Mouse (Mus musculus) layer of hippocampus, adult 18-20 months (tissue): Measurements from ENCODE around the gene Ikzf3. TPM values are rescaled to one million over a fixed set of nuclear protein-coding genes. Genes with fewer than 3 reads are reported as not detected.

Experiments
- DNase-seq, 2 experiments: peaks; one replicate each; pipeline ENCODE4 v3.0.0; 2022; ENCODE audit warnings: low spot score in 2 of 2
- long read RNA-seq: library from polyadenylated mRNA; stranded (forward); transcript quantifications from one replicate; pipeline ENCODE4 v2.0.0, GENCODE M21; 2021
- total RNA-seq, 2 experiments: library from RNA; stranded (reverse); gene quantifications; 2 replicates each; pipeline ENCODE4 v1.2.3; 2021

The Ikzf3 gene
- total RNA-seq = not detected
- long read RNA-seq = 0 reads

DNA sequence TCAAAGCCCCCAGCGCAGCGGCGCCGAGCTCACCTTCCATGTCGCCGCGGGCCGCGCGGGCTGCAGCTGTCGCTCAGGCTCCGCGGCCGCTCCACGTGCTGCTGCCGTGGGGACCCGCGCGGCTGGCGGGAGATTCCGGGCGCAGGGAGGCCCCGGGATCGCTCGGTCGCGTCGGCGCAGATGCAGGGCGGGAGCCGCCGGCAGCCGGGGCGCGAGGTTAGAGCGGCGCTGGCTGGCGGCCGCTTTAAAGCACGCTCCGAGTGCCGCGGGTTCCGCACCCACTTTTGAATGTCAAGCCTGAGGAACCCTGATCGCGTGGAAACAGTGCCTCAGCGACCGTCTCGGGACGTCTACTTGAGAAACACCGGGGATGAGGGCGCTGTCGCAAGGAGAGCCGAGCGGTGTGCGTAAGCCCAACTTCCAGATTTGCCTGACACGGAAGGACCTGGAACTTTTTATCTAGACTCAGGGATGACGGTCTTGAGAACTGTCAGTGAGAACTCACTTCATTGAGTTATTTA is at the start of gene Ikzf3:
Gene Ikzf3, minus strand, starts transcription at position 321 of the 521 bp plus-strand sequence.
- DNase-seq = peak in 1 of 2 experiments; percentile 11

DNA sequence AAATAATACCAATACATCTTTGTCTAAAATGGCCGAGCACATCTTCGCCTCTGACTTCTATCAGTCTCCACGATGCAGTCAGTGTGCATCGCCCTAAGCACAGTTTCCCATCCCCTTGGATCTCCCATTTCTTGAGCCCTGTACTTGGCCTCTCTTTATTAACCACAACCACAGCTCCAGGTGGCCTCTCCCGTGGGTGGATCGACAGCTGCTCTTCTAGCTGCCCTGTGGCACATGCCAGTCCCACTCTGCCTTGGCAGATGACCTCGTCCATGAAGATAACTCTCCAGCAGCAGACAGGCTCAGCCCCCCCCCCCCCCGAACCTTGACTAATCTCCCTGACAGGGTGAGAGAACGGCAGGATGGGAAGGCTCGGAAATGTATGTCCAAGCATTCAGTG is 49.6 kb upstream of the Ikzf3 start:
- DNase-seq = no peak

DNA sequence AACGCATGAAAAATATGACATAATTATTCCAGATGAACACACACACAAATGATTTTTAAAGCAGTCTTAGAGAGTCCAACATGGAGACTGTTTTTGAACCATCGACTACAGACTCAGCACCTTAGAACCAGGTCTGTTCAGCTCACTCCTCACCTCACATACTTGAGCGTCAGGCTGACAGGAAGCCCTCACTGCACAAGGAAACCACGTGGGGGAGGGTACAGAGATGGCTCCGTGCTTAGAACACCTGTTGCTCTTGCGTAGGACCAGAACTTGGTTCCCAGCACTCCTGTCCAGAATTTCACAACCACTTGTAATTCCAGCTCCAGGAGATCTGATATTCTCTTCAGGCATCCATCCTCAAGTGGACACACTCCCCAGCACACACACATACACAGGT is 49.2 kb upstream of the Ikzf3 start:
- DNase-seq = no peak

DNA sequence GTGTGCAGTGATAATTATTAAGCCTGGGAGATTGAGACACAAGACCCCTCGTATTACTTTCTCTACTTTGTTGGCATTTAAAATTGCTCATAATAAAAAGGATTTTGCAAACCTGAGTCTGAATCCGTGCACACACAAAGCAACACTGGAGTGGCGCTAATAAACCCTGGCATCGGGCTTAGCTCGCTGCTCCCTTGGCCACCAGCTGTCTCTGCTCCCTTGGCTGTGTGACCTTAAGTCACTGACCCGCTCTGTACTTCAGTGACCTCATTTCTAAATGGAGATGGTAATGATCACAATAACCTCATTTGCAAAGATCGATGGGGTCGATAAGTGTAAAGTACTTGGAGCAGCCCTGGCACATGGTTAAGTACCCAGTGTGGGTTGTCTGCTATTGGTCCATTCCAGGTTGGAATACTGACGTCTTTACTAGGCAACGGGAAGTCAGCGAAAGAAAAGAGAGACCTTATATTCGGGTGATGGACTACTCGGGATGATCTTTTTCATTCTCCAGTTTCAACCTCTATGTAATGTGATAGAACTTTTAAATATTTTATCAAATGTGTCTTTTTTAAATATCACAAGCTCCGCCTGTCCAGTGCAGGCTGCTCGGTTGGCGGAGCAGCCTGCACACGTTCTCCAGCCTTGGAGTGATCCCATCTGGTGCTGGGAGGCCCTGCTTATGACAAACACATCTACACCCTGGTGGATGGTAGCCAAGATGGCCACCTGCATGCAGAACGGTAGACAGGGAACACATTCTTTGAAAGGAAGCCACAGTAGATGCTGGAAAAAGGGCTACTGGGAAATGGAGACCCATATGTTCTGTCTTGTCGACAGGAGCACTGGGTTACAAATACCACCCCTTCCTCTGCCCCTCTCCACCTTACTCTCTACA is 45.0 kb upstream of the Ikzf3 start:
- DNase-seq = no peak

DNA sequence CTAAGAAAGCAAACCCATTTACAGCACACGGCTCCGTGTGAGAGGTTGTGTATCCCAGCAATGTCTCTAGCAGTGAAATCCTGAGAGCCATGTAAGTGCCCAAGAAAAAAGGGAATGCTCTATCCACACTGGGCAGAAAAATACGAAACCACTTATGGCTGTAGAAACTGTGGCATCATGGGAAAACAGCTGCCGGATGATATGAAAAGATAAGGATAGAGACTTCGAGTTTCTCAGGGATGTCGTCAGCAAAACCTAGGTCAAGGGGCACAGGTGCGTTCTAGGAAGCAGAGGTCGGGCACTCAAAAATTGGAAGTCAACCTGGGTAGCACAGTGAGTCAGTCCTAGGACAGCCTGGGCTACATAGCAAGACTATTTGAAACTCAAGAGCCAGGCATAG is 43.5 kb upstream of the Ikzf3 start:
- no peak for DNase-seq

DNA sequence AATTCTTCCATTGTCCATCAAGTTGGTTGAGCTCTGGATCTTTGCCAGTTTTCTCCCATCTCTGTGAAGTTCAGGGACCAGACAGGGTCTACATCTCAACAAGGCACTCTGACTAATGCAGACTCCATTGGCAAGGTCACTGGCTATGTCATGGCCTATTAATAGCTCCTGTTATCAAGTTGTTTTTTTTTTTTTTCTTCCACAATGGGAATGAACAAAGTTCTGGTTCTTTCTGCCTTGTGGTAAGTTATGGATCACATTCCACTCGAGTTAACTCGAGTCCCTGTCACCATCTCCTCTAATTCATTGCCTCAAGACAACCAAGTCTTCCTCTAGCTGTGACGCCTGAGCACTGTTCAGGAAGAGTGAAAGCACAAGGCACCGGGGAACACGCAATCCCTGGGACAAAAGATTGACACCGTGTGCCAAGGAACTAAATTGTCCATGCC is 43.0 kb upstream of the Ikzf3 start:
- DNase-seq = no peak

DNA sequence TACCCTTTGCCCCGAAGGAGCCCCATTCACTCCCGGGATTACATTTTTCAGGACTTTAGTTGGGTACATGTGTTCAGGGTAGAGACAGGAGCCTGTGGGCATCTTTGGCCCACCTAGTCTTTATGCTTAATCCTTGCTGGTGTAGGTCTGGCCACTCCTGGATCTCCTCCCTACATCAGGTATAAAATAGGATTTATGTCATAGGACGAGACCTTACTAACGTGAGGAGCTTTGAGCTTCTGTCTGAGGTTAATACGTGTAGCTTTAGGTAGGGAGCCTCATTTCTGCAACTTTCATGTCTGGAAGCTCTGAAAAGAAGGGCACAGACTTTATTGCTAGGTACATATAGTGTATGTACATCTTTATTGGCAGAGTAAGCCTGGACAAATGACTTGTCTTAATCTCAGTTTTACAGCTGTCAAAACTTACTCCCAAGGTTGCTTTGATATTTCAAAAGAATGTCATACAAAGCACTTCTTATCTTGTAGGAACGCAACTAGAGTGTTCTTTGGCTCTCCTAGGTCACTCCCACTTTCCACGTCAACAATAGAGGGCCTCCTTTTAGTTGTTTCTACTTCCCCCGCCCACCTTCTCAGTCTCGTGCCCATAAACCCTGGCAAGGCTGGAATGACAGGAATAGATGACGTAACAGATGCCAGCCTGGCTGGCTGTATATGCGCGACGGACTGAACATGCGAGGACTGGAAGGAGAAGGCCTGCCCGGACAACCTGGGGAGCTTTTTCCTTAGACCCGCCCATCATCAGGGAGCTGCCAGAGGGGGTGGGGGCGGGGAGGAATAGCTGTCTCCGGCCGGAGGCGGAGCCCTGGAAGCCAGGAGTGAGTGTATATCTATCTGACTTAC is 42.1 kb upstream of the Ikzf3 start:
- DNase-seq = peak; percentile 47 to 52

DNA sequence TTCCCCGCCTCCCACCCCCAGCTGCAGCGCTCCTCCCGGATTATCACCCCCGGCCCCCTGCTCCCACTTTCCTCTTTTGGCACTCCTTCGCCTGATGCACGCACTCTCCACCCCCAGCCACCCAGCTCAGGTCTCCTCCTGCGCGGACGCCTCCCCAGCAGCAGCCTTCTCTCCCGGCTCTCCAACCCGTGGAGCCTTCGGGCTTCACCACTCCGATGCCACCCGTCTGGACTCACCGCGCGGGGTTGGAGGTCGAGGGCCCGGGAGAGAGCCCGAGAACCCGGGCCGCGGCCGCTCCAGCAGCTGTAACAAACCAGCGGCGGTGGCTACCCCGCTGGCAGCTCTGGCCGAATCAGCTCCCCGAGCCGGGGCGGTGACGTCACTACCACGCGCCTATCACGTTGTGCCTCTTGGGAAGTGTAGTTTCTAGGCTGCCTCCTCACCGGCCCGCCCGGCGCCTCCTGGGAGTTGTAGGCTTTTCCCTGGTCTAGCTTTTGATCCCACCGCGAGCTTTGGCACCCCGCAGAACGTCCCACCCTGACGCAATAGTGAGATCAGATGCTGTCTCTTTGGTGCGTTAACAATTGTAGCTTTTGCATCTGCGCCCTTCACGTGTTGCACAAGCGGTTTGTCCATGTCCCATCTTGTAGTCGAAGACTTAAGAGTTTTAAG is 41.2 kb upstream of the Ikzf3 start, which contains the start of gene Ormdl3:
Gene Ormdl3, minus strand, starts transcription at position 477 of the 672 bp plus-strand sequence.
- DNase-seq = peak; percentile 95 to 98

DNA sequence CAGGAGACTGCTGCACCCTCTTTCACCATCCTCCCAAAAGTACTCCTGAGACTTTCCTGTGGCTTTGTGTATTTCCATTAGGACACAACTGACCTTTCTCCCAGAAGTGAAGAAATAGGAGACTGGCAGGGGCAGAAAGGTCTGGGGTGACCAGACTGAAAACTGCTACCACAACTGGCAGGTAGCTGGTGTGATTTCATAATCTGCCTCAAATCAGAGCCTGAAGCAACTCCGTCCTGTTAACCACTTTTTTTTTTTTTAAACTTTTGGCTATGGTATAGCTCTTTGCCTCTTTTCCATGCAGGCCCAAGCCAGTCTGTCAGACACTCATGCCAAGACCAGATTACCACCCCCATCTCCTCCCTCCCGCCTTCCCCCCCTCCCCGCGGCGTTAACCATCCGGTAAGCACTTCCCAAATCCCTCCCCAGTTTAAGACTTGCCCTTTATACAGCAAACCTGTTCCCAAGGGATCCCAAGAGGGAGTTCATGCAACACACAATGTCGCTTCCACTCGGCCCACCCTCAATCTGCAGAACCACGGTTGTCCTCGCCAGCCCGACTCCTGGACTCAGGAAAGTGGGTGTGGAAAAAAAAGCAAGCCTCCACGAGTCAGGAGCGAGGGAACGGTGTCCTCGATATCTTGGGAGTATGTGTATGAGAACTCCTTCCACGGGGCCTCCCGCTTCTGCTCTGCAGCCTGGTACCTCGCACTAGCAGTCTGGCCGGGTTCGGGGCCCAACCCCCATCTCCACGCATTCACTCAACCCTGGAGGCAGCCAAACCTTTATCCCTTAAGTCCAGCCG is 40.5 kb upstream of the Ikzf3 start:
- DNase-seq = peak in 1 of 2 experiments; percentile 35

DNA sequence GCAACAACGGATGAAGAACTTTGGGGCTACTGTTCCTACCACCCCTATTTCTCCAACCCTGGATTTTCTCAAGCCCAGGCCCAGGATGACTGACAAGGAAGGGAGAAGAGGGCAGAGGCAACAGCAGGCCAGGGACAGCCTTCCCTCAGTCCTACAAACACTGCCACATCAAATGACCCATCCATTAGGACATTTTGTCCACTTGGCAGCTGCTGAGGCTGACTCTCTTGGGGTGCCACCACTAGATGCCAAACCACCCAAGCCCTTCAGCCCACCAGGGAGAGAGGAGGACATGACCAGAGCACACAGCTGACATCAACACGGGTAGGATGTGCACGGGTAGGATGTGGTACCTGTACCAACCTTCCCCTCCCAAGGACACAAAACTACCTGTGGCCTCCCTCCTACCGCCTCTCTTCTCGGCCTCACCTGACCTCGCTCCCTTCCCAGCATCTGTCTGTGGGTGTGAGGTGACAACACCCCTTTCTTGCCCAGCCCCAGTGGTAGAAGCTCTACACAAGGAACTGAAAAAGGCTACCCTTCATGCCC is 38.9 kb upstream of the Ikzf3 start:
- DNase-seq = no peak

DNA sequence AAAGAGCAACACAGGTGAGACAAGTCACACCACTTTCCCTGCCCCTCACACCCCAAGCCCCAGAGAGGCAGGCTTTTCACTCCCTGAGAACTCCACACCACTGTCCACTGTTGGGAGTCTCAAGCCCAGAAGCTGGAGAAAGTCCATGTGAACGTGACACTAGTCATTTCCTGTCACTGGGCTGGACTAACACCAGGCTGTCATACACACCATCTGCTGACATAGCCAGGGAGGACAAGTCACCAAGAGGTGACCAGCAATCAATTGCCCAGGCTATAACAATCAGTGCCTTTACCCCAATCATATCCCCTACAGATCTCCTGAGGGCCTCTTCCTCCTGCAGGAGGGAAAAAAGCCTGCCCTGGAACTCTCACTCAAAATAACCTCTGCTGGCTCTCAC is 38.3 kb upstream of the Ikzf3 start:
- DNase-seq = no peak

DNA sequence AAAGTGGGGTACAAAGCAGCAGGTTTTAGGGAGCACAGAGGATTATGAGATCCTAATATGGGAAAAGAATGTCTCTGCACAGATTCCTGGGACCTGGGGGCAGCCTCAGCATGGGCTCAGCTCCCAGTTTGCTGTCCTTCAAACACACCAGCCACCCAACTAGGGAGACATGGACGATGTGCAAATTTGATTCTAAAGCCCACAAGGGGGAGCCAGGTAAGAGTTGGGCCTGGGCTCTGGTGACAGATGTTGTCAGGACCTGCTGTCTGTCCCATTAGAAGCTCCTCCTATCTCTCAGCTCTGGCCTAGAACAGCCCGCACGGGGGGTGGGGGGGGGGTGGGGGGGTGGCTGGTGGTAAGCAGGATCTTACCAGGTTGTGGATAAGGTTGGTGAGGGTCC is 37.7 kb upstream of the Ikzf3 start:
- no peak for DNase-seq

DNA sequence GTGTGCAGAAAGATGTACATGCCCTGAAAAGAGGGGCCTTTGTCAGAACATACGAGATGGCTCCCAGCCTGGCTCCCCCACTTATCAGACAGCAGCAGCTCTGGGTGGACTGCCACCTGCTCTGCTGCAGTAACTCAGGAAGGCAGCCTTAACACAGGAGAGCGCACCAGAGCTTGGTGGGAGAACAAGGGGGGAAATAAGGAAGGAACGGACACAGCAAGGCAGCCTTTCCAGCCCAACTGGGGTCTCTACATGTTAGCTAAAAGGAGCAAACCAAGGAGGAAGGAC is 37.4 kb upstream of the Ikzf3 start:
- DNase-seq = no peak

DNA sequence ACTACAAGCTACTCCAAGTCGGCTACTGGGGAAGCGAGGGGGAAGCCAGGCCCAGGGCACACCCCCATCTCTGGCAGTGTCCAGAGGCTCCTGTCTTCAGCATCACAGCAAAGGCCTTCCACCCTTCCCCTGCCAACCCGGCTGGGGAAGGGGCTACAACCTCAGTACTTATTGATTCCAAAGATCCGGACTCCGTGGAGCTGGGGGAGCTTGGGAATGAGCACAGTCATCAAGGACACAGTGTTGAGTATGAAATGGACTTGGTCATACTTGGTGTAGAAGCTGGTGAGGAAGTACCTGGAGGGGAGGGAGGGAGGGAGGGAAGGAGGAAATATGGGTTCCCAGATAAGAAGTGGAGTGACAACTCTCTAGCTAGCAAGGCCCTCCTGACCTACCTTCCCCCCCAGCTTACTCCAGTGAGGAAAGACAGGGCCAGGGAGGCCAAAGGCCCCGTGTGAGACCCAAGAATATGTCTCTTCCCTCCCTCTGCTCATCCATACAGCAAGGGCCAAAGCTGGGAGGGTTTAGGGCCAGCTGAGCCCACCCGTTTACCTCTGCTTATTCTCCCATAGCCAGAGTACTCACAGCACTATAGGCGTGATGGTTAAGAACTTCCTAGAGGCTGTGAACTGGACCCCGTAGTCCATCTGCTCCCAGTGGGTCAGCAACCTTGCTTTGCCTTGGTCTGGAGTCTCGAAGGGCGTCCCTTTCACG is 36.9 kb upstream of the Ikzf3 start:
- DNase-seq = no peak

DNA sequence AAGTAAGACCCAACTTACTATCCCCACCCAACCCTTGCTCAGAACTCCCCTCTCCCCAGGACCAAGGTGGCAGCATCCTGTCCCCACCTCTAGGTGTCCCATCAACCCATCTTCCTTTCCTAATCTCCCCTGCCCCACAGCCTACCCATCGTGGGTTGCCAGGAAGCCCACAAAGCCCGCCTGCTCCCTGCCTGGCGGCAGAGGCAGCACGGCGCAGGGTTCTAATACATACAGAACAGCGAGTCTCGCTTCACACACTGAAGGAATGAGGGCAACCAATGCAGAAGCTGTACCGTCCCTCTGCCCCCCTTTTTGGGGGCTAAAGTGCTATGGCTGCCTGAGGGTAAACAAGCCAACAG is 36.2 kb upstream of the Ikzf3 start:
- DNase-seq = no peak

DNA sequence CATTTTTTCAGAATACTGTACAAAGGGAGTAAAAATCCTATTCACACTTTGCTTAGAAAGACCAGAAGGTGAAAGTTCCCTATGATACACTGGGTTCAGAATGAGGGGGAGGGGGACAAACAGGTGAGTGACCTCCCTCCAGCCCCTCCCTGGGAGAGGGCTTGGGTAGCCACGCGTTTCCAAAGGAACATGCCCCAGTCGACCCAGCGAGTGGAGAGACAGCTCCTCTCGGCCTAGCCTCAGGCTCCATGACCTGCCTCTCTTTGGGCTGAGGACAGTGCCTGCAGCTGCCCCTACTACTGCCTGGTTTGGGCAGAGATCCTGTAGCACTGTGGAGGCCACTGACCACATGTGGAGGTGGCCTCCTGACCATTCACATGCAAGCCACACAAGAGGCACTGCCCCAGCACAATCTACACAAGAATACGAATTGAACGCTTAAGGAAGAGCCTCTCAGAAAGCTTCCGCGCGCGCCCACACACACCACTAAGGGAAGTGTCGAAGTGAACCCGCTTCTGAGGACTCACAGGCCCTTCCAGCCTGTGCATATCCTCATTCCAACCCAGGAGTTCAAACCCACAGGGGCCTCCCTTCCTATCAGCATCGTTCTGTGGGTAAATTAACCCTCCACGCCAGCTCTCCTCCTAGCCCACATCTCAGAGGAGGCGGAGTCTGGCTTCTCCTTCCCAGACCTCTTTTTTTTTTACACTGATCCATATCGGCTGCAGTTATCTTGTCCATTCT is 35.6 kb upstream of the Ikzf3 start:
- no peak for DNase-seq

DNA sequence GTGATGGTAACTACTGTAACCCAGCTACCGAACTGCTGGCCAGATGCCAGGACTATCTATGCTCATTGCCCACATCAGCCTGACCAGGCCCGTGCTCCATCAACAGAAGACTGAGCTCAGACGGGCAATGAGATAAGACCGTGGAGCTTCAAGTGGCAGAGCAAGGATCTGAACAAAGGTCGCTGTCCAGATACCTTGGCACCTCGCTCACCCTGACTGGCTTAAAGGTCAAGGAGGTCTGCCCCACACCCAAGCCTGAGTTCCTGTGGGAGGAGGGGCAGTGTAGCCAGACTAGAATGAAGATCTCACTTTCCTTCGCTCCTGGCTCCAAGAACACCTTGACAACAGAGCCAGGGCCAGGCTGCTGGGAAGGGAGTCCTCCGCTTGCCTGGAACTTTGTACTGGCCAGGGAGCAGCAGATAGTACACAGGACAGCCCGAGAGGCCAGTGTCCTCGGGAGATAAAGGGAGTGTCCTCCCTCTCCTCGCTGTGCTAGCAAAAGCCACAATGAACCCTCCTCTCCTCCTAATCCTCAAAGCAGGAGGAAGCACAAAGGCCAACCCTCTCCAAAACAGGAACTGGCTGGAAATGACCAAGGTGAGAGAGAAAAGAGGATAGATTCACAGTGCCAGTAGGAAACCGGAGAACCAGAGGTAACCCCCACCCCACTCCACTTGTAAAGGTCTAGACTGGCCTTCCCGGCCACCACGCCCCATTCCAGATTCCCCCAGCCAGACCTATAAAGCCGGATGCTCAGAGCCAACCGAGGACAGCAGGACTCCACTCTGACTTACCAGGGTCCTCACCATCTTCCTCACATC is 34.7 kb upstream of the Ikzf3 start:
- no peak for DNase-seq

DNA sequence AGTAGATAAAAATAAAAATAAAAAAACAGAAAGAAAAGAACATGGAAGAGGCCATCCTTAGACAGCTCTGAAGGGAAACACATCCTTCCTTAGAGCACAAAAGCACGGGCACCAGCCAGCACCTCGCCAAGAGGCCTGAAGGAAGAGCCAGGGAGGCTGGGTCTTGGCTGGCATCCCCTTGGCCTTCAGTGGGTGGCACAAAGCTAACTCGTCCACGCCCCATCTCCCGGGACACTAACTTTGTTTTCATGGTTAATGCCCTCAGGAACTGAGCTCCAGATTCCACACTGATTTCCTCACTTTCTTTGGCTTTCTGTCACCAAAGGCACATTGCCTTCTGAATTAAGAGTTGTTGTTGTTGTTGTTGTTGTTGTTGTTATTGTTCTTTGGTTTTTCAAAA is 31.9 kb upstream of the Ikzf3 start:
- DNase-seq = no peak
